Mouse (Mus musculus) spleen, adult 2 months (tissue): Measurements from ENCODE around the gene Patz1.

Experiments
- CTCF ChIP-seq: fragments of 200-500 bp; IDR thresholded peaks from 2 replicates; pipeline ENCODE4 v1.5.1; 2011; ENCODE audit warnings: mild to moderate bottlenecking, inconsistent platforms; ENCODE audit not compliant: insufficient read depth, insufficient read length, insufficient replicate concordance; ENCODE audit errors: extremely low read depth
- POLR2A ChIP-seq: fragments of 200-500 bp; IDR thresholded peaks from 2 replicates; pipeline ENCODE4 v1.6.1; 2011; ENCODE audit warnings: low read depth, low read length, inconsistent platforms

- TF ChIP-seq POLR2A: no peak
- TF ChIP-seq CTCF: no peak
Measured at GRCm38 (mm10) chr11:3337173-3337955, 48.7 kb downstream of the Patz1 start.
